Comparison of ENCODE assay signal across 10 mouse cellular contexts in genomic region chr6:114012834-114013233, GRCm38 (mm10). TPM values are rescaled to one million over a fixed set of nuclear protein-coding genes. Genes with fewer than 3 reads are reported as not detected.
DNase-seq lines count a peak whose midpoint lies in the region; ATAC-seq and TF ChIP-seq lines count a peak whose summit lies in the region.
"Had no signal": no experiment of that assay in that cellular context is flagged by ENCODE, and none has a peak within 500 bp of the region (broad histone marks: within the 10 kb centered on the region; RNA-seq: fewer than 3 reads in every experiment).

No protein-coding gene starts in this region.

- H3K9me3 ChIP-seq in liver, embryonic 13.5 days (replicated peaks), result no peaks in the 10 kb centered on the region
- H3K9me3 ChIP-seq: embryonic facial prominence, embryonic 13.5 days; hindbrain, embryonic 15.5 days had no signal

- ATAC-seq in Patski, result peak; percentile 25
- peak; percentile 45; the same call in 1 of the 2 replicates for ATAC-seq in liver, embryonic 13.5 days (ENCODE audit: low read depth)
- no peak for ATAC-seq in erythroid progenitor cell, adult 5-6 weeks (replicated peaks; ENCODE audit: low FRiP score, poor library complexity, severe bottlenecking)

- peaks cover 5% of the 10 kb centered on the region for H3K27me3 ChIP-seq in Patski
- H3K27me3 ChIP-seq in liver, embryonic 13.5 days, result no peaks in the 10 kb centered on the region
- H3K27me3 ChIP-seq: embryonic facial prominence, embryonic 13.5 days; hindbrain, embryonic 15.5 days had no signal

- no peaks in the 10 kb centered on the region for H3K36me3 ChIP-seq in liver, embryonic 13.5 days
- H3K36me3 ChIP-seq: embryonic facial prominence, embryonic 13.5 days; hindbrain, embryonic 15.5 days had no signal

- in situ Hi-C loops in Patski (cut with MboI; ENCODE audit: low pct_unique_long_range_greater_than_20kb), result no loop called here

- H3K4me2 ChIP-seq in liver, embryonic 13.5 days, result no peak overlapping the region
- H3K4me2 ChIP-seq: embryonic facial prominence, embryonic 13.5 days; hindbrain, embryonic 15.5 days had no signal

- no peak overlapping the region for H3K4me3 ChIP-seq in liver, embryonic 13.5 days (replicated peaks)
- H3K4me3 ChIP-seq: embryonic facial prominence, embryonic 13.5 days; hindbrain, embryonic 15.5 days had no signal

- no peak for TF ChIP-seq CTCF in Patski (IDR thresholded peaks at IDR 0.05)

- no peaks in the 10 kb centered on the region for H3K4me1 ChIP-seq in liver, embryonic 13.5 days (replicated peaks)
- H3K4me1 ChIP-seq: hindbrain, embryonic 15.5 days had no signal

- H3K27ac ChIP-seq in liver, embryonic 13.5 days, result no peak overlapping the region
- H3K27ac ChIP-seq: embryonic facial prominence, embryonic 13.5 days; hindbrain, embryonic 15.5 days had no signal

- H3K9ac ChIP-seq in liver, embryonic 13.5 days, result no peak overlapping the region
- H3K9ac ChIP-seq: embryonic facial prominence, embryonic 13.5 days; hindbrain, embryonic 15.5 days had no signal

- 30% methylated on average over 9 of the region's 9 CpGs for WGBS in liver, embryonic 13.5 days (ENCODE audit: insufficient replicate concordance)

- DNase-seq in Patski (ENCODE audit: low read depth, low spot score) (no peak), MN1 (ENCODE audit: low spot score) (no peak)
- DNase-seq in cerebellum, postnatal 10 days, result peak; percentile 30 to 46
- peak; percentile 84 for DNase-seq in kidney, adult 11 months
- no peak for DNase-seq in liver, embryonic 13.5 days
- no peak for DNase-seq in right cerebral cortex, adult 2 months (ENCODE audit: low spot score in 2 of 2)
- no peak for DNase-seq in layer of hippocampus, postnatal 10 days (ENCODE audit: low spot score in 2 of 2)

- POLR2A ChIA-PET in Patski (lab: Charles Lee), result no interaction called here

- CTCF ChIA-PET in Patski (lab: Charles Lee), result no interaction called here

RNA-seq across cellular contexts. Expression of gene Atp2b2, which starts 29.6 kb away (rescaled TPM):
- 0.06 TPM for polyA plus RNA-seq in Patski (2021)
- 0.58 and 0.72 TPM in 2 replicates for polyA plus RNA-seq in liver, embryonic 13.5 days (2015; fragmentation: Nextera tagmentation; extraction: Ambion mirVana)
- total RNA-seq in erythroid progenitor cell, adult 5-6 weeks (2015; ENCODE audit: low replicate concordance), result not detected in 2 replicates
- not detected in 2 replicates for total RNA-seq in erythroid progenitor cell, adult 5-6 weeks (2017; ENCODE audit: low replicate concordance)
- 100 to 1,000 TPM; 243 to 256 TPM for total RNA-seq in layer of hippocampus, postnatal 10 days (2021)

Comparison
In these comparisons a context has a peak if more than half of its experiments do, and no peak if none do; other contexts are left out.
1. DNase-seq: peak in cerebellum, postnatal 10 days (2 of 2) and kidney, adult 11 months (single experiment); none in Patski (single experiment), liver, embryonic 13.5 days (single experiment), right cerebral cortex, adult 2 months (0 of 2), MN1 (single experiment) and layer of hippocampus, postnatal 10 days (0 of 2).
2. RNA of gene Atp2b2, which starts 29.6 kb away (total RNA-seq): 243 to 256 TPM in layer of hippocampus, postnatal 10 days; not detected in erythroid progenitor cell, adult 5-6 weeks; every median in the first group is over 100 times any median in the second.